Mouse (Mus musculus) thymus, postnatal 25 days (tissue): ENCODE results near the gene Sptlc2.

Experiments used
- DNase-seq: peaks from one replicate; pipeline ENCODE4 v3.0.0; 2022

Gene Sptlc2

DNA sequence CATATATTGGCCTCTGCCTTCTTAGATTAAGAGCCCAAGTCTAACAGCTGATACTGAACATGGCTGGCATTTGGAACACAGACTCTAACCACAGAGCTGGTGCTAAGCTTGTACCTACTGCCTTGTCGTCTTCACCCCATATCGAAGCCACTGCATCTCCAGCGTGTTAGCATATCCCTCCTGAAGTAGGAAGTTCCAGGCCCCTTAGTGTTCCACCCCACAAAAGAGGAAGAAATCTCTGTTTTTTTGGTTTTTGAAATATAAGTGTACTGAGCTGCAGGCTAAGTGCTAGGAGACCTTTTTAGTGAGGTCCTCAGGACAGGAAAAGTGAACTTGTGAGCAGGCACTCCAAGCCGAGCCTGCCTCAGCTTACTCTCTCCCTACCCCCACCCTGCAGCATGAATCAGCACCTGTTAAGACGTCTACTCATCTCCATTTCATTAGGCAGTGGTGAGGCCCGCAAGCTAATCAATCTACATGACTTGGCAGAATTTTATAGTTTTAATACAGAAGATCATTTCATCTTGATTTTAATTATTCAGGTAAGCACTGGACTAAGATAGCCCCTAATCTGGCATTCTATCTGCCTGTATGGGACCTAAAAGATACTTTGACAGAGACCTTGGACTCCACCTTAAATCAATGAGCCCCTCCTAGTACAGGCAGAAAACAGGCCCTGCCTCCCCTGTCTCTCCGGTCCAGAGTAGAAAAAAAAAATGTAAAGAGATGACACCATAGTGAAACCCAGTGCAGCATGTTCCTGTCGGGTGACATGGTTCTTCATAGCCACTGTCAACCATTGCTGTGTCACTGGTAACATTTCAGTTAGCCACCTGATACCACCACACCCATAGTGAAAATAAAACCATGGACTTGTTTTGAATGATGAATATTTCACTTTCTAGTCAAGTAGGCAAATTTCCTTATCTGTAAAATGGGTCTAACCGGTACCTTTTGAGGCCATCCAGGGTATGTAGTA is 113.0 kb downstream of the Sptlc2 start:
- no peak for DNase-seq

DNA sequence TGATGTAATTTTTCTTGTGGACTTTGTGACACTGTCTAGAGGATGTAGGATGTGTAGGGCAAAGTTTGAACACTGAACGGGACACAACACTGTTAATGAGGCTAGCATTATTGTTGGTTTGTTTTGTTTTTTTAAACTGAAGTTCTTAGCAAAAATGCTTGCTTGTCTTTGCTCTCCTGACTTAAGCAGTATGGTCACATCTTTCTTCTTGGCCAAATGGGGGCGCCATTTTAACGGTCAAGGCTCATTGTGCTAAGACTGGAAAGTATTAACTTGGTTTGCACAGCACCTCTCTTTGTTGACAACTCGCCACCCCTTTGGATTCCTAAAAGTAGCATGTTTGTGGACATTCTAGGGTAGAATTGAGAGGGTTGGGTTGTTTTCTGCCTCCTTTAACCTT is 120.5 kb downstream of the Sptlc2 start:
- peak; percentile 10 for DNase-seq

DNA sequence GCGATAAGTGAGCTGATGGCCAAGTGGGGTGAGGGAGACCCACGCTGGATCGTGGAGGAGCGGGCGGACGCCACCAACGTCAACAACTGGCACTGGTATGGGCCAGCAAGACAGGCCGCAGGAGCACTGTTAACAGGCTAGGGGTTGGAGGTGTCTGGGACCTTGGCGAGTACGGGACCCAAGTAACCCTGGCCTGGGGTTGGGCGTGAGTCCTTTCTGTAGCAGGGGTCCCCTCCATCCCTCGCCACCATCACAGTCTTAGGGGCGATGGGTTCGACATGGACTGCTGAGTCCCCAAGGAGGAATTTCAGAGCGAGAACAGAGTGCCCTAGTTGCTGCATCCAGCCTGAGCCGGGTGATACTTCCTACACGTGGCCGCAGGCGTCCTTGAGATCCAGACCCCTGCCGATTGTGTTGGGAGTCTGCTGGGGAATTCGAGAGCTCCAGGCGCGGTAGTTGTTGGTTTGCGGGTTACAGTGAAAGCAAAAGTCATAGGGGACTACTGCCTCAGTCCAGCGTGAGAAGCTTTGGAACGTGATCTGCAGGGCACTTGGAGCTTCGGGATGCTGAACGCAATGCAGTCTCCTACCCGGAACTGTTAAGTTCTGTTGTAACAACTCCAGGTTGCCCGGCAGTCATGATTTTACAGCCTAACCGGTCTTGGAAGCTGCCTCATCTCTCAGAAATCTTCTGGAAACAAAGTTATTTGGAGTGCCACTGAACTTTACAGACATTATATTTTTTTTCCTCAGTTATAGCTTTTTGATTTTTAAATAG is 121.1 kb downstream of the Sptlc2 start:
- DNase-seq: no peak

DNA sequence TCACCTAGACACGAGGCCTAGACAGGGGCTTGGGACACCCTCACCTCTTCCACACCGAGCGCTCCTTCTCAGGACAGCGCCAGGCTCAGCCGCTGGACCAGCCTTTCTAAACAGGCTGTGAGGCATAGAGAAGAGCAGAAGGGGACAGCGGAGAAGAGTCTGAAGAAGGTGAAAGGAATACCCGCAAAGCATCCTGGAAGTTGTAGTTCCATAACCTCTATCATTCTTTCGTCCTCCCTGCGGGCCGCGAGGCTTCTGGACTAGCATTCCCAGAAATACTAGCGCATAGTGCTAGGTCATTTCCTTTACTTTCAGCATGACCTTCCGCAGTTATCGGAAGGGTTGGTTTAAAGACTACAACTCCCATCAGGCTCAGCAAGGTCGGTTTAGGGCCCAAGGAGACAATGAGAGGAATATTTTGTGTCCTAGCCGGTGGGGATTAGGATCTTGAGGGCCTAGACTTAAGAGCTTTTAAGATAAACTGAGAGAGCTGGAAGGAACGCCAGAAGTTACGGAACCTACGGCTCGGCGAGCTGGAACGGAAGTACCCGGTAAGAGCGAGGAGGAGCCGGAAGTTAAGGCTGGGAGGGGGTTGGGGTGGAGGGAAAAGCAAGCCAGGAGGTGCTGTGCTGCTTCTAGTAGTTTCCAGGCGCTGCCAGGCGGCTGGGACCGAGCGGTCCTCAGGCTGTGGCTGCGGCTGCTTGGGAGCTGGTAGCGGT is 121.9 kb downstream of the Sptlc2 start, which contains the start of the genes Vipas39 and Ahsa1:
Vipas39 (minus strand) TSS at position 149 of the 719 bp plus-strand sequence.
Ahsa1 (plus strand) TSS at position 372 of the 719 bp plus-strand sequence.
- peak; percentile 86 for DNase-seq

DNA sequence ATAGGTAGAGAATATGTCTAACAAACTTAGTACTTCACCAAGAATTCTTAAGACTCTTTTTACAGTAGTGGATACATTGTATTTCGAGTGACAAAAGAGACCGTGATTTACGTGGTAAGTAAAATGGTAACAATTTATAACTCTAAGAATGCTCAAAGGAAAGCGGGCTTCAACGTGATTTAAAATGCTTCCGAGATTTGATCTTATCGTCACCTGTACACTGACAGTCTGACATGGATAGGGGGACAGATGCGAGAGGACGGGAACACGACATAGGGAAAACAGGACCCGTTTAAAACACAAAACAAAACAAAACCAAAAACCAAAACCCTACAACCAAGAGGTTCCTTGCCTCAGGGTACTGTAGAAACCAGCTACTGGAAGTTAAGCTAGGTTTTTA is 122.7 kb downstream of the Sptlc2 start:
- DNase-seq: no peak

DNA sequence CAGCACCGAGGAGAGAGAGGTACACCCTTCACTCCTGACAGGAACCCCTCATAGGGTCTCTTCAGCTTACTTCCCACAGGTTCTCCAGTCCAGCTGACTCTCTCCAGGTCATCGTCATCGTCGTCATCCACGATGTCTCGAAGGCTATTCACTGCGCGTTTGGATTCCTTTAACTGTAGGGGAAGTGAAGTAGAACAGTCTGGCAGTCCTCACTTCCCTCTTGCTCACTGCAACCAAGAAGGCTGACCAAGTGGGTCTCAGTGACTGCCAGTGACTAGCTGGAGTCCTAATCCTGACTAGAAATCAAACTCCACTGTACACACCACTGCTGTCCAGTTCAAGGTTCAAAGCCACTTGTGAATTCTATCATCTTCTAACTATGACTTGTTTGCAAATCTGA is 127.6 kb downstream of the Sptlc2 start:
- DNase-seq: no peak

DNA sequence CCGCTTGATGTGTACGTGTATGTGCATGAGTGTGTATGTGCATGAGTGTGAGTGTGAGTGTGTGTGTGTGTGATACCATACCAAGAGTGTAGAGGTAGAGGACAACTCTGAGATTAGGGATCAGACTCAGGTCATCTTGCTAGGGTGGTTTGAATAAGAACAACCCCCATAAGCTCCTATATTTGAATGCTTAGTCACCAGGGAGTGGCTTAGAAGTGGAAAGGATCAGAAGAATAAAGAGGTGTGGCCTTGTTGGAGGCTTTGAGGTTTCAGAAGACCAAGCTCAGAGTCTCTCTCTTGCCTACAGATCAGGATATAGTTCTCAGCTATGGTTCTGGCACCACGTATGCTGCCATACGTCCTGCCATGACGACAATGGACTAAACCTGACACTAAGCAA is 131.5 kb downstream of the Sptlc2 start:
- DNase-seq: no peak
